8 mouse cellular contexts compared by ENCODE assay signal in the genomic region with DNA sequence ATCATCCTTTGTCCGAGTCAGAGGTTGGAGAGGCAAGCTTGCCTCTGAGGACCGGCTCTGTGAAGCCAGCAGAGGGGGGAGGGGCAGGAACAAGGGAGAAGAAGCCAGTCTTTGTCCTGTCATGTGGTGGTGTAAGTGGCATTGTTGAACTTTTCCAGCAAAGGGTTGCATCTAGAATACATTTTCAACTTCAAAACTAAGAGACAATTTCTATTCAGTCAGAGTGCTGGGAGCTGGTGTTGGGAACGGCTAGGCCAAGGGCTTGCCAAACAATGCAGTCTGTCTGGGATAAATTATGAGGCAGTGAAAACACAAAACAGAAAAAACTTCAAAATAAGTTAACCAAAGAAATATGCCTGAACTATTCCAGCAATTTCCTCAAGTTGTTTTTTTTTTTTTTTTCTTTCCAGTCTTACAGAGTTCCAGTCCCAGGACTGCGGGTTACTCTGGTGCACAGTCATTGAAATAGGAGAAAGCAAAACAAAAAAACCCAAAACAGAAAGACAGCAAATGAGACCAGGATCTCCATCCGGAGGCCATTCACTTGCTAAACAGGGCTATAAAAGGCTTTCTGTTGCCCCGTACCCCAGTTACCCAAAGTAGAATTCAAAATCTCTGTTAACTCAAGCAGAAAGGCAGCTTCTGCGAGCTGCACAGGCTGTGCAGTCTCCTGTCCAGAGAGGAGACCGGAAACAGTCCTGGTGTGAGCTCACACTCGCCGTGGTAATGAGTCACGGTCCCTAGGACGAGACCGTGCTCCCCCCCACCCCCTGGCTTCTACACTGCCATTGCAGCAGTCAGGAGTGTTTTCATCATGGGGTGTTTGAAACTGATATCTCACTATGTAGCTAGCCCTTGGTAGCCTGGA.
DNase-seq lines count a peak whose midpoint lies in the region; ATAC-seq and TF ChIP-seq lines count a peak whose summit lies in the region.

No protein-coding gene starts in this region.

- peak; percentile 74 for ATAC-seq in embryonic facial prominence, embryonic 14.5 days (ENCODE audit: low read depth)
- ATAC-seq in heart, embryonic 16.5 days (replicated peaks; ENCODE audit: extremely low read depth, insufficient read depth, low FRiP score), result peak; percentile 69; the same call in 1 of the 2 replicates
- ATAC-seq in stomach, embryonic 16.5 days (ENCODE audit: insufficient read depth, low FRiP score), result no peak
- no peak for ATAC-seq in monocyte, adult 5-6 weeks (replicated peaks; ENCODE audit: insufficient number of reproducible peaks, low FRiP score, low TSS enrichment, poor library complexity, severe bottlenecking)

- 9% methylated on average over 13 of the region's 13 CpGs for WGBS in embryonic facial prominence, embryonic 14.5 days
- 45% methylated on average over 13 of the region's 13 CpGs for WGBS in heart, embryonic 16.5 days
- WGBS in stomach, embryonic 16.5 days, result 58% methylated on average over 13 of the region's 13 CpGs

- peak overlapping the region; percentile 63 for H3K4me2 ChIP-seq in CH12.LX (ENCODE audit: insufficient read depth, low read depth, poor library complexity, severe bottlenecking)
- H3K4me2 ChIP-seq in embryonic facial prominence, embryonic 14.5 days (ENCODE audit: low read depth, low read length), result peak overlapping the region; percentile 26; the same call in 1 of the 2 replicates
- H3K4me2 ChIP-seq in heart, embryonic 16.5 days (ENCODE audit: low read depth, low read length), result no peak overlapping the region
- no peak overlapping the region for H3K4me2 ChIP-seq in stomach, embryonic 16.5 days (ENCODE audit: low read depth, low read length)

- no peak for TF ChIP-seq CTCF in CH12.LX (conservative IDR thresholded peaks at IDR 0.05 in 1 of 2, IDR thresholded peaks at IDR 0.05 in 1 of 2; ENCODE audit: low read depth in 2 of 2, low read length in 2 of 2)

- peak; percentile 62 for DNase-seq in CH12.LX (ENCODE audit: extremely low read depth)
- peak; percentile 62 for DNase-seq in adrenal gland, postnatal 10 days
- DNase-seq in embryonic facial prominence, embryonic 14.5 days (ENCODE audit: low spot score), result peak; percentile 86
- DNase-seq in kidney, postnatal 4 days, result peak; percentile 69 to 80
- DNase-seq in mesoderm, embryonic 11.5 days (ENCODE audit: low read depth, low spot score), result peak; percentile 77

- peaks cover 23% of the 10 kb centered on the region for H3K9me3 ChIP-seq in CH12.LX (replicated peaks; ENCODE audit: low read length)
- no peaks in the 10 kb centered on the region for H3K9me3 ChIP-seq in embryonic facial prominence, embryonic 14.5 days (ENCODE audit: control insufficient read depth, low read length)
- H3K9me3 ChIP-seq in heart, embryonic 16.5 days (replicated peaks; ENCODE audit: control insufficient read depth, low read length), result no peaks in the 10 kb centered on the region
- H3K9me3 ChIP-seq in stomach, embryonic 16.5 days (replicated peaks; ENCODE audit: control insufficient read depth, low read length), result no peaks in the 10 kb centered on the region

- TF ChIP-seq RAD21 in CH12.LX (IDR thresholded peaks at IDR 0.05; ENCODE audit: low read depth, low read length), result no peak

- H3K4me1 ChIP-seq in CH12.LX (ENCODE audit: control insufficient read depth in 1 of 2, insufficient read depth in 2 of 2), result peaks cover 18 to 40% of the 10 kb centered on the region in 2 experiments
- H3K4me1 ChIP-seq in embryonic facial prominence, embryonic 14.5 days (ENCODE audit: control insufficient read depth, insufficient read depth, low read length), result peaks cover 28% of the 10 kb centered on the region
- H3K4me1 ChIP-seq in heart, embryonic 16.5 days (ENCODE audit: control insufficient read depth, insufficient read depth, low read length), result 0 out of 2 replicates have a peak, but pooled peaks cover 5% of the 10 kb centered on the region
- no peaks in the 10 kb centered on the region for H3K4me1 ChIP-seq in stomach, embryonic 16.5 days (ENCODE audit: control insufficient read depth, insufficient read depth, low read length)

- peaks cover 42 to 87% of the 10 kb centered on the region in 2 experiments for H3K36me3 ChIP-seq in CH12.LX (replicated peaks in 1 of 2; ENCODE audit: control insufficient read depth in 1 of 2, insufficient read depth in 1 of 2, low read length in 1 of 2)
- peaks cover 22% of the 10 kb centered on the region; the same call in 1 of the 2 replicates for H3K36me3 ChIP-seq in embryonic facial prominence, embryonic 14.5 days (ENCODE audit: control insufficient read depth, insufficient read depth, low read length)
- peaks cover 15% of the 10 kb centered on the region for H3K36me3 ChIP-seq in heart, embryonic 16.5 days (ENCODE audit: control insufficient read depth, insufficient read depth)
- H3K36me3 ChIP-seq in stomach, embryonic 16.5 days (ENCODE audit: control insufficient read depth, insufficient read depth, low read length), result peaks cover 8% of the 10 kb centered on the region

- peaks cover 18% of the 10 kb centered on the region for H3K79me2 ChIP-seq in CH12.LX (replicated peaks; ENCODE audit: control insufficient read depth, extremely low read depth, insufficient read depth, poor library complexity, severe bottlenecking)

- TF ChIP-seq POLR2A in CH12.LX (IDR thresholded peaks at IDR 0.05; ENCODE audit: low read depth, low read length), result no peak

- peak overlapping the region; percentile 90 for H3K27ac ChIP-seq in CH12.LX (ENCODE audit: insufficient read depth, low read depth)
- peak overlapping the region; percentile 95 for H3K27ac ChIP-seq in embryonic facial prominence, embryonic 14.5 days (replicated peaks; ENCODE audit: low read depth, low read length)
- peak overlapping the region; percentile 66 for H3K27ac ChIP-seq in heart, embryonic 16.5 days (ENCODE audit: low read length)
- peak overlapping the region; percentile 18; the same call in 1 of the 2 replicates for H3K27ac ChIP-seq in stomach, embryonic 16.5 days (ENCODE audit: low read length)

- peak; percentile 29; the same call in 1 of the 2 replicates for TF ChIP-seq EP300 in CH12.LX (IDR thresholded peaks at IDR 0.05; ENCODE audit: low read length)

- H3K27me3 ChIP-seq in CH12.LX (replicated peaks), result no peaks in the 10 kb centered on the region
- H3K27me3 ChIP-seq in embryonic facial prominence, embryonic 14.5 days (replicated peaks; ENCODE audit: control insufficient read depth, insufficient read depth, low read length), result no peaks in the 10 kb centered on the region
- H3K27me3 ChIP-seq in heart, embryonic 16.5 days (ENCODE audit: control insufficient read depth, insufficient read depth, low read length), result no peaks in the 10 kb centered on the region
- H3K27me3 ChIP-seq in stomach, embryonic 16.5 days (ENCODE audit: control insufficient read depth, insufficient read depth, low read length), result no peaks in the 10 kb centered on the region

- dilution Hi-C loops in CH12.LX (cut with MboI; ENCODE audit: extremely low pct_ligation_motif_present, extremely low pct_unique_long_range_greater_than_20kb, low sequenced_read_pairs), result no loop called here

- no peak overlapping the region for H3K4me3 ChIP-seq in CH12.LX (replicated peaks in 1 of 3; ENCODE audit: low read depth in 2 of 3, low read length in 2 of 3, poor library complexity in 1 of 3)
- H3K4me3 ChIP-seq in embryonic facial prominence, embryonic 14.5 days (ENCODE audit: low read depth, low read length), result no peak overlapping the region
- H3K4me3 ChIP-seq in heart, embryonic 16.5 days (ENCODE audit: low read length), result no peak overlapping the region
- no peak overlapping the region for H3K4me3 ChIP-seq in stomach, embryonic 16.5 days (replicated peaks; ENCODE audit: low read length)

- in situ Hi-C loops in CH12.LX (cut with MboI; ENCODE audit: low pct_ligation_motif_present, low pct_unique_long_range_greater_than_20kb, low sequenced_read_pairs), result loop anchor here (25.0 kb wide), 1 partner anchor 394 kb away; a partner anchor contains a TSS

- peak overlapping the region; percentile 33; the same call in 1 of the 2 replicates for H3K9ac ChIP-seq in CH12.LX (ENCODE audit: insufficient read depth, low read depth)
- no peak overlapping the region for H3K9ac ChIP-seq in embryonic facial prominence, embryonic 14.5 days (ENCODE audit: low read depth, low read length)
- no peak overlapping the region for H3K9ac ChIP-seq in heart, embryonic 16.5 days (ENCODE audit: low read length)
- no peak overlapping the region for H3K9ac ChIP-seq in stomach, embryonic 16.5 days (ENCODE audit: low read length)

TF ChIP-seq in CH12.LX, 34 proteins besides CTCF, POLR2A, EP300 and RAD21 (continues in another document):
- no peak for TF ChIP-seq RCOR1 (conservative IDR thresholded peaks at IDR 0.05; ENCODE audit: low read depth, low read length)
- 0 out of 2 replicates have a peak, but pooled peaks have one; percentile 26 for TF ChIP-seq MAZ (IDR thresholded peaks at IDR 0.05; ENCODE audit: low read depth, low read length)
- TF ChIP-seq ZNF384 (IDR thresholded peaks at IDR 0.05; ENCODE audit: low read depth, low read length), result peak; percentile 29; the same call in 1 of the 2 replicates
- TF ChIP-seq MYC (IDR thresholded peaks at IDR 0.05; ENCODE audit: low read depth, low read length), result no peak
- no peak for TF ChIP-seq MAFK (IDR thresholded peaks at IDR 0.05; ENCODE audit: insufficient replicate concordance, low read length)
- TF ChIP-seq MXI1 (IDR thresholded peaks at IDR 0.05; ENCODE audit: low read depth, low read length), result 0 out of 2 replicates have a peak, but pooled peaks have one; percentile 5
- TF ChIP-seq POLR2AphosphoS2 (IDR thresholded peaks at IDR 0.05; ENCODE audit: low read depth, low read length), result no peak
- no peak for TF ChIP-seq NRF1 (IDR thresholded peaks at IDR 0.05; ENCODE audit: low read depth, low read length)
- peak; percentile 33; the same call in 1 of the 2 replicates for TF ChIP-seq IRF4 (IDR thresholded peaks at IDR 0.05; ENCODE audit: low read depth, low read length)
- TF ChIP-seq TCF12 (IDR thresholded peaks at IDR 0.05; ENCODE audit: low read depth, low read length), result no peak
- TF ChIP-seq CHD1 (IDR thresholded peaks at IDR 0.05; ENCODE audit: low read depth, low read length), result no peak
- TF ChIP-seq ZMIZ1 (IDR thresholded peaks at IDR 0.05; ENCODE audit: low read depth, low read length), result no peak
- no peak for TF ChIP-seq GABPA (IDR thresholded peaks at IDR 0.05; ENCODE audit: insufficient replicate concordance, low read depth, low read length)
- TF ChIP-seq USF1 (IDR thresholded peaks at IDR 0.05; ENCODE audit: low read depth, low read length), result no peak
- no peak for TF ChIP-seq NELFE (IDR thresholded peaks at IDR 0.05; ENCODE audit: low read depth, low read length)
- TF ChIP-seq PAX5 (IDR thresholded peaks at IDR 0.05; ENCODE audit: low read length), result no peak
- TF ChIP-seq CHD2 (IDR thresholded peaks at IDR 0.05; ENCODE audit: low read length), result peak; percentile 70
- TF ChIP-seq ELF1 (IDR thresholded peaks at IDR 0.05; ENCODE audit: low read depth, low read length), result peak; percentile 43; the same call in 1 of the 2 replicates
- no peak for TF ChIP-seq UBTF (IDR thresholded peaks at IDR 0.05; ENCODE audit: low read depth, low read length)
- no peak for TF ChIP-seq JUN (IDR thresholded peaks at IDR 0.05; ENCODE audit: insufficient read depth, low read depth, low read length)
- TF ChIP-seq HCFC1 (IDR thresholded peaks at IDR 0.05; ENCODE audit: low read depth, low read length), result no peak

Comparison
In these comparisons a context has a peak if more than half of its experiments do, and no peak if none do; other contexts are left out.
1. H3K27ac ChIP-seq: peak in every context shown above with its lines; median percentile 95 in embryonic facial prominence, embryonic 14.5 days; 90 in CH12.LX; 66 in heart, embryonic 16.5 days; 18 in stomach, embryonic 16.5 days.
2. H3K4me2 ChIP-seq: peak in CH12.LX (single experiment) and embryonic facial prominence, embryonic 14.5 days (single experiment); none in heart, embryonic 16.5 days (single experiment) and stomach, embryonic 16.5 days (single experiment).
3. ATAC-seq: peak in embryonic facial prominence, embryonic 14.5 days (single experiment) and heart, embryonic 16.5 days (single experiment); none in stomach, embryonic 16.5 days (single experiment) and monocyte, adult 5-6 weeks (single experiment).
4. Peak in every context shown above with its lines, with median percentiles within 50 percentile points of each other: DNase-seq.